Mouse (Mus musculus) hindbrain, embryonic 10.5 days (tissue): ENCODE measurements around the gene Pygo1. TPM values are rescaled to one million over a fixed set of nuclear protein-coding genes. Genes with fewer than 3 reads are reported as not detected.

ENCODE experiments used
- DNase-seq: peaks from one replicate; pipeline ENCODE4 v3.0.0-alpha.2; 2017; ENCODE audit warnings: low spot score
- H3K27ac ChIP-seq: fragments of 300-500 bp; sonication (generic); 2 replicates; pipeline ENCODE4 v1.5.1; 2016; ENCODE audit warnings: mild to moderate bottlenecking, moderate library complexity
- H3K27me3 ChIP-seq: fragments of 300-500 bp; sonication (generic); 2 replicates; pipeline ENCODE4 v1.6.1; 2016; ENCODE audit warnings: mild to moderate bottlenecking; ENCODE audit not compliant: poor library complexity, insufficient read depth, severe bottlenecking
- H3K36me3 ChIP-seq: fragments of 300-500 bp; sonication (generic); 2 replicates; pipeline ENCODE4 v1.6.1; 2016; ENCODE audit warnings: mild to moderate bottlenecking, moderate library complexity
- H3K4me1 ChIP-seq: fragments of 300-500 bp; sonication (generic); replicated peaks from 2 replicates; pipeline ENCODE4 v1.6.1; 2016; ENCODE audit warnings: mild to moderate bottlenecking
- H3K4me3 ChIP-seq: fragments of 300-500 bp; sonication (generic); 2 replicates; pipeline ENCODE4 v1.5.1; 2016; ENCODE audit warnings: mild to moderate bottlenecking, moderate library complexity
- H3K9me3 ChIP-seq: fragments of 300-500 bp; sonication (generic); 2 replicates; pipeline ENCODE4 v1.6.1; 2016; ENCODE audit warnings: mild to moderate bottlenecking, moderate library complexity
- WGBS: fragments of 180-500 bp; shearing (Covaris S2); methylation state at CpG from one replicate; pipeline ENCODE4 v1.1.7; 2016; 5-methylcytosine and 5-hydroxymethylcytosine counted together
- polyA plus RNA-seq: library from polyadenylated mRNA; unstranded; fragments of >200 nt; fragmentation: Nextera tagmentation; extraction: Ambion mirVana; gene quantifications from 2 replicates; pipeline ENCODE4 v1.2.1, GENCODE M21; 2016

Gene Pygo1
- polyA plus RNA-seq, 1 experiment from 2014 or later: 6.1 TPM

GRCm38 (mm10) chr9:72947010-72947409 lies 21.6 kb downstream of the Pygo1 start:
- H3K36me3 ChIP-seq: peaks cover 55% of the 10 kb centered on the region
- 97% methylated on average over 1 of the region's 1 CpGs for WGBS

GRCm38 (mm10) chr9:72949572-72949971 lies 24.1 kb downstream of the Pygo1 start:
- H3K4me3 ChIP-seq: no peak overlapping the region
- no peaks in the 10 kb centered on the region for H3K4me1 ChIP-seq
- H3K9me3 ChIP-seq: peaks cover 11% of the 10 kb centered on the region; the same call in 1 of the 2 replicates
- H3K36me3 ChIP-seq: peaks cover 32% of the 10 kb centered on the region
- WGBS: 77% methylated on average over 7 of the region's 7 CpGs
- no peaks in the 10 kb centered on the region for H3K27me3 ChIP-seq
- H3K27ac ChIP-seq: no peak overlapping the region
- no peak for DNase-seq

More at GRCm38 (mm10) chr9:72947010-72947409, 21.6 kb downstream of the Pygo1 start:
- H3K9me3 ChIP-seq: peaks cover 11% of the 10 kb centered on the region; the same call in 1 of the 2 replicates
- no peak overlapping the region for H3K4me3 ChIP-seq
- no peaks in the 10 kb centered on the region for H3K4me1 ChIP-seq
- DNase-seq: no peak
- no peaks in the 10 kb centered on the region for H3K27me3 ChIP-seq
- no peak overlapping the region for H3K27ac ChIP-seq

GRCm38 (mm10) chr9:72954746-72955145 lies 29.3 kb downstream of the Pygo1 start:
- WGBS: 59% methylated on average over 2 of the region's 2 CpGs
- no peak overlapping the region for H3K4me3 ChIP-seq
- no peaks in the 10 kb centered on the region for H3K27me3 ChIP-seq
- no peaks in the 10 kb centered on the region for H3K36me3 ChIP-seq
- peak; percentile 38 for DNase-seq
- peaks cover 12% of the 10 kb centered on the region for H3K4me1 ChIP-seq
- no peaks in the 10 kb centered on the region for H3K9me3 ChIP-seq
- H3K27ac ChIP-seq: no peak overlapping the region

- H3K36me3 ChIP-seq: no peaks in the 10 kb centered on the region
- H3K27ac ChIP-seq: no peak overlapping the region
- H3K4me1 ChIP-seq: peaks cover 12% of the 10 kb centered on the region
- no peaks in the 10 kb centered on the region for H3K27me3 ChIP-seq
- 22% methylated on average over 1 of the region's 1 CpGs for WGBS
- DNase-seq: peak; percentile 58
- no peaks in the 10 kb centered on the region for H3K9me3 ChIP-seq
- no peak overlapping the region for H3K4me3 ChIP-seq
These were observed 30.1 kb downstream of the Pygo1 start for GRCm38 (mm10) chr9:72955546-72955945.

- Histone ChIP-seq H3K4me3 (peak within 1 kb of the TSS; percentile 64), H3K9me3 (no peaks in the 10 kb centered on the region), H3K27ac (peak within 1 kb of the TSS; percentile 85), H3K27me3 (no peaks in the 10 kb centered on the region), H3K4me1 (peaks cover 12% of the 10 kb centered on the region), H3K36me3 (no peaks in the 10 kb centered on the region)
- 3% methylated on average over 43 of the region's 43 CpGs for WGBS
- peak; percentile 90 for DNase-seq
These were observed 33.3 kb downstream of the Pygo1 start, which contains the start of the genes Dyx1c1 and Gm44503 for GRCm38 (mm10) chr9:72958521-72959450. Gene Dyx1c1 (plus strand): TSS chr9:72958785. Gene Gm44503 (plus strand): TSS chr9:72958852.

GRCm38 (mm10) chr9:72961346-72961745 lies 35.9 kb downstream of the Pygo1 start:
- no peaks in the 10 kb centered on the region for H3K27me3 ChIP-seq
- H3K36me3 ChIP-seq: no peaks in the 10 kb centered on the region
- H3K9me3 ChIP-seq: no peaks in the 10 kb centered on the region
- WGBS: 76% methylated on average over 8 of the region's 8 CpGs
- no peak overlapping the region for H3K27ac ChIP-seq
- no peak overlapping the region for H3K4me3 ChIP-seq
- peaks cover 12% of the 10 kb centered on the region for H3K4me1 ChIP-seq
- no peak for DNase-seq

GRCm38 (mm10) chr9:72961959-72962358 lies 36.5 kb downstream of the Pygo1 start:
- WGBS: 80% methylated on average over 15 of the region's 15 CpGs

GRCm38 (mm10) chr9:72968349-72969061 lies 43.1 kb downstream of the Pygo1 start:
- 35% methylated on average over 11 of the region's 11 CpGs for WGBS
- no peaks in the 10 kb centered on the region for H3K36me3 ChIP-seq
- H3K9me3 ChIP-seq: no peaks in the 10 kb centered on the region
- no peak overlapping the region for H3K4me3 ChIP-seq
- peak; percentile 18 for DNase-seq
- H3K4me1 ChIP-seq: no peaks in the 10 kb centered on the region
- H3K27me3 ChIP-seq: no peaks in the 10 kb centered on the region
- H3K27ac ChIP-seq: no peak overlapping the region

More at GRCm38 (mm10) chr9:72961959-72962358, 36.5 kb downstream of the Pygo1 start:
- H3K4me1 ChIP-seq: peaks cover 12% of the 10 kb centered on the region
- DNase-seq: no peak
- no peaks in the 10 kb centered on the region for H3K27me3 ChIP-seq
- H3K9me3 ChIP-seq: no peaks in the 10 kb centered on the region
- no peak overlapping the region for H3K27ac ChIP-seq
- no peak overlapping the region for H3K4me3 ChIP-seq
- H3K36me3 ChIP-seq: no peaks in the 10 kb centered on the region

- Histone ChIP-seq H3K27me3 (no peaks in the 10 kb centered on the region), H3K4me3 (no peak overlapping the region), H3K36me3 (no peaks in the 10 kb centered on the region), H3K27ac (no peak overlapping the region), H3K4me1 (no peaks in the 10 kb centered on the region), H3K9me3 (no peaks in the 10 kb centered on the region)
- no peak for DNase-seq
- 70% methylated on average over 7 of the region's 7 CpGs for WGBS
These were observed 44.4 kb downstream of the Pygo1 start for GRCm38 (mm10) chr9:72969874-72970273.

GRCm38 (mm10) chr9:72972435-72972834 lies 47.0 kb downstream of the Pygo1 start:
- H3K27me3 ChIP-seq: no peaks in the 10 kb centered on the region
- H3K4me1 ChIP-seq: no peaks in the 10 kb centered on the region
- no peaks in the 10 kb centered on the region for H3K9me3 ChIP-seq
- H3K4me3 ChIP-seq: no peak overlapping the region
- no peak overlapping the region for H3K27ac ChIP-seq
- no peak for DNase-seq
- WGBS: 91% methylated on average over 5 of the region's 5 CpGs
- H3K36me3 ChIP-seq: no peaks in the 10 kb centered on the region

- Histone ChIP-seq H3K36me3 (no peaks in the 10 kb centered on the region), H3K4me3 (no peak overlapping the region), H3K27ac (no peak overlapping the region), H3K4me1 (no peaks in the 10 kb centered on the region), H3K27me3 (no peaks in the 10 kb centered on the region), H3K9me3 (no peaks in the 10 kb centered on the region)
- no peak for DNase-seq
These were observed 47.5 kb downstream of the Pygo1 start for GRCm38 (mm10) chr9:72972984-72973383.

- no peaks in the 10 kb centered on the region for H3K9me3 ChIP-seq
- 87% methylated on average over 5 of the region's 5 CpGs for WGBS
- DNase-seq: no peak
- no peak overlapping the region for H3K4me3 ChIP-seq
- H3K4me1 ChIP-seq: no peaks in the 10 kb centered on the region
- H3K27me3 ChIP-seq: no peaks in the 10 kb centered on the region
- H3K36me3 ChIP-seq: no peaks in the 10 kb centered on the region
- H3K27ac ChIP-seq: no peak overlapping the region
These were observed 49.3 kb downstream of the Pygo1 start for GRCm38 (mm10) chr9:72974734-72975133.

GRCm38 (mm10) chr9:72975242-72975641 lies 49.8 kb downstream of the Pygo1 start:
- Histone ChIP-seq H3K9me3 (no peaks in the 10 kb centered on the region), H3K36me3 (no peaks in the 10 kb centered on the region), H3K4me1 (no peaks in the 10 kb centered on the region), H3K27ac (no peak overlapping the region), H3K4me3 (no peak overlapping the region), H3K27me3 (no peaks in the 10 kb centered on the region)
- DNase-seq: no peak
- WGBS: 85% methylated on average over 1 of the region's 1 CpGs
